Mouse (Mus musculus) stomach, postnatal 0 days (tissue): ENCODE measurements around the gene Samm50. TPM values are rescaled to one million over a fixed set of nuclear protein-coding genes. Genes with fewer than 3 reads are reported as not detected.
"Not testable (repeated sequence)": the region's sequence is repeated elsewhere in the genome, so short reads cannot be mapped to it uniquely, and the experiment has no call there.

Source experiments
- ATAC-seq: fragments of 200-750 bp; cut with Nextera tagmentation; 2 replicates; pipeline ENCODE4 v1.8.0; 2017; ENCODE audit not compliant: low FRiP score, low TSS enrichment
- DNase-seq: peaks from one replicate; pipeline ENCODE4 v3.0.0-alpha.2; 2016; ENCODE audit warnings: low spot score
- H3K27ac ChIP-seq: fragments of 300-500 bp; sonication (generic); replicated peaks from 2 replicates; pipeline ENCODE4 v1.5.1; 2014; ENCODE audit warnings: mild to moderate bottlenecking, control low read depth
- H3K27me3 ChIP-seq: fragments of 300-500 bp; sonication (generic); 2 replicates; pipeline ENCODE4 v1.6.1; 2014; ENCODE audit warnings: low read length; ENCODE audit not compliant: control insufficient read depth, insufficient read depth
- H3K36me3 ChIP-seq: fragments of 300-500 bp; sonication (generic); 2 replicates; pipeline ENCODE4 v1.6.1; 2014; ENCODE audit warnings: low read length, mixed read lengths; ENCODE audit not compliant: control insufficient read depth, insufficient read depth
- H3K4me1 ChIP-seq: fragments of 300-500 bp; sonication (generic); replicated peaks from 2 replicates; pipeline ENCODE4 v1.6.1; 2014; ENCODE audit warnings: antibody characterized with exemption; ENCODE audit not compliant: control insufficient read depth, insufficient read depth
- H3K4me2 ChIP-seq: fragments of 300-500 bp; sonication (generic); replicated peaks from 2 replicates; pipeline ENCODE4 v1.6.1; 2014; ENCODE audit warnings: low read depth, mild to moderate bottlenecking, control low read depth, moderate library complexity
- H3K4me3 ChIP-seq: fragments of 300-500 bp; sonication (generic); 2 replicates; pipeline ENCODE4 v1.5.1; 2014; ENCODE audit warnings: low read depth, low read length, control low read depth
- H3K9ac ChIP-seq: fragments of 300-500 bp; sonication (generic); 2 replicates; pipeline ENCODE4 v1.6.1; 2014; ENCODE audit warnings: mild to moderate bottlenecking, low read length, control low read depth, mixed read lengths
- H3K9me3 ChIP-seq: fragments of 300-500 bp; sonication (generic); 2 replicates; pipeline ENCODE4 v1.6.1; 2016; ENCODE audit warnings: low read length; ENCODE audit not compliant: control insufficient read depth
- CTCF ChIP-seq: IDR thresholded peaks from 2 replicates; pipeline ENCODE4 v1.5.1; 2016; ENCODE audit warnings: antibody characterized with exemption, low read depth, mild to moderate bottlenecking, moderate library complexity
- EP300 ChIP-seq: optimal IDR thresholded peaks from 2 replicates; pipeline ENCODE3; 2016; ENCODE audit warnings: antibody characterized with exemption
- WGBS: fragments of 180-500 bp; shearing (Covaris S2); extraction: QIAGEN DNeasy Blood & Tissue Kit; methylation state at CpG from one replicate; pipeline ENCODE4 v1.1.7; 2014; 5-methylcytosine and 5-hydroxymethylcytosine counted together
- polyA plus RNA-seq: library from polyadenylated mRNA; unstranded; fragments of >200 nt; fragmentation: Nextera tagmentation; extraction: Ambion mirVana; gene quantifications from 2 replicates; pipeline ENCODE4 v1.2.1, GENCODE M21; 2015

The Samm50 gene
- polyA plus RNA-seq = 92.3 and 97.4 TPM in 2 replicates

- Histone ChIP-seq H3K27ac (peak within 1 kb of the TSS; percentile 94), H3K9me3 (no peaks in the 10 kb centered on the region), H3K4me3 (peak within 1 kb of the TSS; percentile 81), H3K27me3 (no peaks in the 10 kb centered on the region), H3K4me2 (peak within 1 kb of the TSS; percentile 77), H3K9ac (peak within 1 kb of the TSS; percentile 80), H3K4me1 (no peaks in the 10 kb centered on the region), H3K36me3 (0 out of 2 replicates have a peak, but pooled peaks cover 5% of the 10 kb centered on the region)
- WGBS = 4% methylated on average over 48 of the region's 48 CpGs
- TF ChIP-seq CTCF (peak; percentile 39), EP300 (no peak)
- ATAC-seq (peak; percentile 98), DNase-seq (peak; percentile 93)
Measured at GRCm38 (mm10) chr15:84192058-84192791, at the start of gene Samm50. Samm50 (plus strand) TSS chr15:84192241.

DNA sequence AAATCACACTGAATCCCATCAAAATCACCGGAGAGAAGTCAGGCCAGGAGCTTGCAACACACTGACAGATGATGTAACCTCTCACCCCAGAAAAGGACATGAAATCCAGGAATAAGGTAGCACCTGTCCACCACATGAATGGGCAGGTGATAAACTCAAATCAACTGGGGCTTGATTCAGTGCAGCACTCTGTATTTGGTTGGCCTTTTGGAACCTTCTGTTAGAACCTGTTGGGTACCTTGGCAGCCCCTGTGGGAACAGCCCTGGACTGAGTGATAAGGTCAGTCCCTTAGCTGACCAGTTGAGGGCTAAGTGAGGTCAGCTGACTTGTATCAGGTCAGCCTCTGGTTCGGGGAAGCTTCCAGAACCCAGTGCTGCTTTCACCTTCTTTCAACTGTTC, 35.9 kb upstream of the Samm50 start:
- ATAC-seq (no peak), DNase-seq (no peak)
- Histone ChIP-seq H3K4me1 (no peaks in the 10 kb centered on the region), H3K4me3 (no peak overlapping the region), H3K9me3 (no peaks in the 10 kb centered on the region), H3K27me3 (no peaks in the 10 kb centered on the region), H3K27ac (no peak overlapping the region), H3K36me3 (no peaks in the 10 kb centered on the region), H3K4me2 (no peak overlapping the region), H3K9ac (no peak overlapping the region)
- WGBS = 83% methylated on average over 2 of the region's 2 CpGs
- no peak for TF ChIP-seq EP300
- no peak for TF ChIP-seq CTCF

DNA sequence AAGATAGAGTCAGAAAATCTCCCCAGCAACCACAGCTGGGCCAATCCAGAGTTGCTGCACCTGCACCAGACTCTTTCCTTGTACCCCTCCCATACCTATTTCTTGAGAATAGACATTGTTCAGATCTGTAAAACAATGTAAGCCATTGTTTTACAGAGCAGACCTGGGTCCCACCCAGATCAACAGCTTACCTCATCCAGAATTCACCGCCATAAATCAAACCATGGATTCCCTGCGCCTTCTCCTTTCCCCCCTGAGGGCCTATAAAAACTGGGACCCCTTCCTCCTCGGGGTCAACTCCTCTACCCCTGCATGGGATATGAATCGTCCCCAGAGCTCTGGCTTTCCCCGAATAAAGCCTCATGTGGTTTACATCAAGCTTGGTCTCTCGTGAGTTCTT, 34.5 kb upstream of the Samm50 start:
- H3K36me3 ChIP-seq, DNase-seq, H3K27me3 ChIP-seq, ATAC-seq, H3K4me1 ChIP-seq, H3K9me3 ChIP-seq, H3K4me2 ChIP-seq, H3K27ac ChIP-seq, H3K4me3 ChIP-seq, H3K9ac ChIP-seq: not testable (repeated sequence)
- 78% methylated on average over 6 of the region's 6 CpGs for WGBS

DNA sequence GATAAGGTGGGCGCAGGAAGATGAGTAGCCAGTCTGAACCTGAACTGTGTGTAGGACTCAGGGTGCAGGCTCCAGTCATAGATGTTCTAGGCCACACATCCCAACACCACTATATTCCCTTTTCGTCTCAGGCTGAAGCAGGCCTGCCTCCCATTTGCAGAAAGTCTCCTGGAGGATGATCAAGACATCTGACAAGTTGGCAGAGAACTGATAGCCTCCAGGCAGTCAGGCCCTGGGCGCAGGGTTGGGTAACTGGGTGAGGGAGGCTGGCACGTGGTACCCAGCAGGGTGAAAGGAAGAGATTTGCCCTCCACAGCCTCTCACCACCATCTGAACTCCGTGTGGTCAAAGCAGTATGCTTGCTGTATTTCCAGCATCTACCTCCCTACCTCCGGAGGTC, 30.2 kb upstream of the Samm50 start:
- H3K27ac ChIP-seq = no peak overlapping the region
- no peaks in the 10 kb centered on the region for H3K4me1 ChIP-seq
- no peak overlapping the region for H3K9ac ChIP-seq
- no peaks in the 10 kb centered on the region for H3K27me3 ChIP-seq
- ATAC-seq (no peak), DNase-seq (no peak)
- no peak overlapping the region for H3K4me2 ChIP-seq
- H3K4me3 ChIP-seq = no peak overlapping the region
- WGBS = 78% methylated on average over 6 of the region's 6 CpGs
- H3K36me3 ChIP-seq = no peaks in the 10 kb centered on the region
- TF ChIP-seq EP300 (no peak), CTCF (no peak)
- no peaks in the 10 kb centered on the region for H3K9me3 ChIP-seq

DNA sequence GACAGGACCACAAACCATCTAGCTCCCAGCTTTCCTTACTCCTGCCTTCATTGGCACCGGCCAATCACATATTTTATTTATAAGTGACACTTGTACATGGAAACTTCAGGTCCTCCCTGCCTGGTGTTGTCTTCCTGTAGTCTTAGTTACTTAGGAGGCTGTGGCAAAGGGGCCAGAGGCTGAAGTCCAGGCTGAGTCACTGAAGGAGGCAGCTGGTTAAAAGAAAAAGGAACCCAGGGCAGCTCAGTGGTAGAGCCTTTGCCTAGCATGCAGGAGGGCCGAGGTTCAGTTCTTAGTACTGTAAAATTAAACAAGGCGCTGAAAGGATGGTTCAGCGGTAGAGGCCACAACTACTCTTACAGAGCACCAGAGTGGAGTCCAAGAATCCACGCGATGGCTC, 25.2 kb upstream of the Samm50 start:
- Histone ChIP-seq H3K27ac (no peak overlapping the region), H3K9ac (no peak overlapping the region), H3K9me3 (no peaks in the 10 kb centered on the region), H3K4me3 (no peak overlapping the region), H3K4me2 (no peak overlapping the region), H3K36me3 (no peaks in the 10 kb centered on the region), H3K4me1 (no peaks in the 10 kb centered on the region; the same call in 1 of the 2 replicates), H3K27me3 (no peaks in the 10 kb centered on the region)
- TF ChIP-seq EP300 = no peak
- TF ChIP-seq CTCF = no peak
- WGBS = 71% methylated on average over 6 of the region's 6 CpGs
- ATAC-seq (peak; percentile 57), DNase-seq (peak; percentile 26)

DNA sequence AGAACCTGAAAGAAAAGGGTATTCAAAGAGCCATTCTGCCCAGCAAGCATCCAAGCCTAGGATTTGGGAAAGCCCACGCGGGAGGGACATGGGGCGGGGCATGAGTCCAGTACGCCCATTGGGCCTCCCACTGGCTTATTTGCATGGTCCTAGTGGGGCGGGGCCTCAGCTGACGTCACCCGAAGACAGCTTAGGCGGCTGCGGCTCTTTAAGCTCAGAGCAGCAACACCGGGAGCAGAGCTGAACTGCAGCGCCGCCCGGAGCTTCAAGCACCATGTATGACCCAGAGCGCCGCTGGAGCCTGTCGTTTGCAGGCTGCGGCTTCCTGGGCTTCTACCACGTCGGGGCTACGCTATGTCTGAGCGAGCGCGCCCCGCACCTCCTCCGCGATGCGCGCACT, 24.4 kb upstream of the Samm50 start, which contains the start of gene Pnpla3:
Gene Pnpla3, plus strand, starts transcription at position 238 of the 400 bp plus-strand sequence.
- no peaks in the 10 kb centered on the region for H3K9me3 ChIP-seq
- under 1% methylated on average over 28 of the region's 28 CpGs for WGBS
- H3K4me2 ChIP-seq = peak within 1 kb of the TSS; percentile 85
- peak; percentile 97 for ATAC-seq
- TF ChIP-seq CTCF = peak; percentile 63
- no peak for TF ChIP-seq EP300
- peak; percentile 94 for DNase-seq
- H3K27ac ChIP-seq = no peak within 1 kb of the TSS; the same call in 1 of the 2 replicates
- H3K36me3 ChIP-seq = no peaks in the 10 kb centered on the region
- H3K27me3 ChIP-seq = no peaks in the 10 kb centered on the region
- H3K4me1 ChIP-seq = no peaks in the 10 kb centered on the region; the same call in 1 of the 2 replicates
- peak within 1 kb of the TSS; percentile 53 for H3K9ac ChIP-seq
- peak within 1 kb of the TSS; percentile 43 for H3K4me3 ChIP-seq
